Mouse (Mus musculus) CH12.LX (cell line): ENCODE data around the gene Gm11037. TPM values are rescaled to one million over a fixed set of nuclear protein-coding genes. Genes with fewer than 3 reads are reported as not detected.

Experiments
- DNase-seq: peaks from one replicate; pipeline ENCODE4 v3.0.0-alpha.2; 2013; ENCODE audit errors: extremely low read depth
- H3K27ac ChIP-seq: 2 replicates; pipeline ENCODE4 v1.5.1; 2012; ENCODE audit warnings: low read depth, mild to moderate bottlenecking, control low read depth, moderate library complexity; ENCODE audit not compliant: insufficient read depth
- H3K27me3 ChIP-seq: replicated peaks from 2 replicates; pipeline ENCODE3; 2012; ENCODE audit warnings: inconsistent platforms
- H3K36me3 ChIP-seq, 2 experiments: replicated peaks in 1 of 2; 2 replicates each; pipeline versions ENCODE3 to v1.6.1; 2012; ENCODE audit warnings: inconsistent platforms in 1 of 2, low read length in 1 of 2, mild to moderate bottlenecking in 1 of 2, mixed read lengths in 1 of 2, moderate library complexity in 1 of 2; ENCODE audit not compliant: control insufficient read depth in 1 of 2, insufficient read depth in 1 of 2
- H3K4me1 ChIP-seq, 2 experiments: 2 replicates each; pipeline ENCODE4 v1.6.1; 2012; ENCODE audit warnings: inconsistent platforms in 1 of 2, moderate library complexity in 1 of 2; ENCODE audit not compliant: insufficient read depth in 2 of 2, control insufficient read depth in 1 of 2
- H3K4me2 ChIP-seq: 2 replicates; pipeline ENCODE4 v1.6.1; 2012; ENCODE audit warnings: low read depth, mild to moderate bottlenecking, control low read depth; ENCODE audit not compliant: poor library complexity, insufficient read depth, severe bottlenecking
- H3K4me3 ChIP-seq, 3 experiments: fragments of 150-350 bp in 1 of 3; sonication (generic) in 1 of 3; replicated peaks in 1 of 3; 2 replicates each; pipeline versions ENCODE3 to v1.5.1; 2011 to 2012; ENCODE audit warnings: low read depth in 2 of 3, low read length in 2 of 3, mild to moderate bottlenecking in 2 of 3, moderate library complexity in 2 of 3, control low read depth in 1 of 3, improper control_type of control experiment in 1 of 3, inconsistent platforms in 1 of 3, mixed read lengths in 1 of 3; ENCODE audit not compliant: poor library complexity in 1 of 3
- H3K79me2 ChIP-seq: replicated peaks from 2 replicates; pipeline ENCODE4 v1.6.1; 2012; ENCODE audit warnings: mild to moderate bottlenecking, moderate library complexity; ENCODE audit not compliant: control insufficient read depth, poor library complexity, insufficient read depth, severe bottlenecking; ENCODE audit errors: extremely low read depth
- H3K9ac ChIP-seq: 2 replicates; pipeline ENCODE4 v1.6.1; 2012; ENCODE audit warnings: low read depth, mild to moderate bottlenecking, control low read depth, moderate library complexity; ENCODE audit not compliant: insufficient read depth
- H3K9me3 ChIP-seq: replicated peaks from 2 replicates; pipeline ENCODE3; 2012; ENCODE audit warnings: low read length, inconsistent platforms, mixed read lengths
- CHD1 ChIP-seq: IDR thresholded peaks from 2 replicates; pipeline ENCODE4 v1.6.1; 2012; ENCODE audit warnings: low read depth, low read length, improper control_type of control experiment, inconsistent platforms
- CTCF ChIP-seq, 2 experiments: IDR thresholded peaks in 1 of 2; conservative IDR thresholded peaks in 1 of 2; 2 replicates each; pipeline ENCODE4 v1.5.1; 2011 to 2012; ENCODE audit warnings: low read depth in 2 of 2, low read length in 2 of 2, improper control_type of control experiment in 1 of 2, inconsistent platforms in 1 of 2, mild to moderate bottlenecking in 1 of 2, moderate library complexity in 1 of 2
- GABPA ChIP-seq: IDR thresholded peaks from 2 replicates; pipeline ENCODE4 v1.6.1; 2012; ENCODE audit warnings: low read depth, low read length, improper control_type of control experiment, inconsistent platforms; ENCODE audit not compliant: insufficient replicate concordance
- HCFC1 ChIP-seq: IDR thresholded peaks from 2 replicates; pipeline ENCODE4 v1.6.1; 2012; ENCODE audit warnings: low read depth, mild to moderate bottlenecking, inconsistent platforms, low read length, improper control_type of control experiment
- JUN ChIP-seq: IDR thresholded peaks from 2 replicates; pipeline ENCODE4 v1.6.1; 2011; ENCODE audit warnings: low read depth, mild to moderate bottlenecking, low read length, improper control_type of control experiment, moderate library complexity; ENCODE audit not compliant: insufficient read depth
- KAT2A ChIP-seq: IDR thresholded peaks from 2 replicates; pipeline ENCODE4 v1.6.1; 2012; ENCODE audit warnings: low read length, improper control_type of control experiment, inconsistent platforms; ENCODE audit not compliant: insufficient replicate concordance
- MAFK ChIP-seq: IDR thresholded peaks from 2 replicates; pipeline ENCODE4 v1.6.1; 2011; ENCODE audit warnings: low read length, improper control_type of control experiment; ENCODE audit not compliant: insufficient replicate concordance
- MAX ChIP-seq: IDR thresholded peaks from 2 replicates; pipeline ENCODE4 v1.6.1; 2011; ENCODE audit warnings: low read length, improper control_type of control experiment
- MEF2A ChIP-seq: IDR thresholded peaks from 2 replicates; pipeline ENCODE4 v1.6.1; 2014; ENCODE audit warnings: low read depth, mild to moderate bottlenecking, inconsistent platforms, low read length, improper control_type of control experiment, borderline replicate concordance
- MXI1 ChIP-seq: IDR thresholded peaks from 2 replicates; pipeline ENCODE4 v1.6.1; 2011; ENCODE audit warnings: mild to moderate bottlenecking, low read depth, low read length, improper control_type of control experiment
- NELFE ChIP-seq: IDR thresholded peaks from 2 replicates; pipeline ENCODE4 v1.6.1; 2011; ENCODE audit warnings: low read depth, low read length, improper control_type of control experiment
- NRF1 ChIP-seq: IDR thresholded peaks from 2 replicates; pipeline ENCODE4 v1.6.1; 2014; ENCODE audit warnings: low read depth, mild to moderate bottlenecking, inconsistent platforms, low read length, improper control_type of control experiment, moderate library complexity
- POLR2A ChIP-seq: IDR thresholded peaks from 2 replicates; pipeline ENCODE4 v1.6.1; 2011; ENCODE audit warnings: low read depth, mild to moderate bottlenecking, improper control_type of control experiment, low read length
- POLR2AphosphoS2 ChIP-seq: IDR thresholded peaks from 2 replicates; pipeline ENCODE4 v1.6.1; 2011; ENCODE audit warnings: low read depth, low read length, improper control_type of control experiment
- SMC3 ChIP-seq: IDR thresholded peaks from 2 replicates; pipeline ENCODE4 v1.6.1; 2011; ENCODE audit warnings: low read depth, low read length, improper control_type of control experiment
- UBTF ChIP-seq: IDR thresholded peaks from 2 replicates; pipeline ENCODE4 v1.6.1; 2012; ENCODE audit warnings: low read depth, mild to moderate bottlenecking, inconsistent platforms, low read length, improper control_type of control experiment, moderate library complexity
- USF2 ChIP-seq: conservative IDR thresholded peaks from 2 replicates; pipeline ENCODE4 v1.6.1; 2011; ENCODE audit warnings: low read depth, low read length, improper control_type of control experiment
- ZC3H11A ChIP-seq: IDR thresholded peaks from 2 replicates; pipeline ENCODE4 v1.6.1; 2012; ENCODE audit warnings: low read depth, mild to moderate bottlenecking, inconsistent platforms, low read length, improper control_type of control experiment
- ZMIZ1 ChIP-seq: IDR thresholded peaks from 2 replicates; pipeline ENCODE4 v1.6.1; 2012; ENCODE audit warnings: low read depth, mild to moderate bottlenecking, inconsistent platforms, low read length, improper control_type of control experiment
- dilution Hi-C: fragments of 300-500 bp; cut with MboI; formaldehyde crosslinking; loops from 2 replicates; pipeline ENCODE4 v1.14.3; 2020; ENCODE audit warnings: low sequenced_read_pairs; ENCODE audit not compliant: extremely low pct_unique_long_range_greater_than_20kb, extremely low pct_ligation_motif_present
- in situ Hi-C: fragments of 300-500 bp; cut with MboI; formaldehyde crosslinking; loops from 3 replicates; pipeline ENCODE4 v1.14.3; 2019; ENCODE audit warnings: low sequenced_read_pairs, low pct_ligation_motif_present, low pct_unique_long_range_greater_than_20kb, mixed read lengths
- polyA plus RNA-seq: library from polyadenylated mRNA; unstranded; fragments of >175 nt; gene quantifications from 2 replicates; pipeline ENCODE4 v1.2.1, GENCODE M21; 2012; ENCODE audit warnings: low read depth; ENCODE audit not compliant: insufficient read length
- total RNA-seq, 2 experiments: library from RNA; depleted of rRNA; stranded (reverse); fragments of 300-350 nt in 1 of 2; fragments of >200 nt in 1 of 2; gene quantifications; 2 replicates each; pipeline ENCODE4 v1.2.3; 2012 to 2014

Gene Gm11037
- total and polyA plus RNA-seq, 3 experiments, result not detected

DNA sequence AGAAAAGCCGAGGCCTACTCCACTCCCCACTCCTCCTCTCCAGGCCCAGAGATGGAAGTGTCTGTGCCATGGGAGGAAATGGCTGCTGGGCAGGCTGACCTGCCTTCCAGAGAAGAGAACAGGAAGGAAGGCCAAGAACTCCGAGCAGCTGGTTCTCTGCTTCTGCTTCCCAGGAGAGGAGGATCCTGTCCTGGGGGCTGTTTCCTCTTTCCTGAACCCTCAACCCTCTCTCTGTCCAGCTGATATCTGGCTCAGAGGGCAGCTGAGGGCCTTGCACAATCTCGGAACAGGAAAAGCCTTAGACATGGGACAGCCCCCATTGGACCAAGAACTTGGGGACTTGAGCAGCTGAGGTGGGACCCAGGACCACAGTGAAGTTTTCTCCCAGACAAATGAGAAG, 42.4 kb upstream of the Gm11037 start:
- H3K4me3 ChIP-seq, result no peak overlapping the region
- H3K27ac ChIP-seq, result no peak overlapping the region
- dilution Hi-C loops, result no loop called here
- H3K4me1 ChIP-seq, result peaks cover 0 to 4% of the 10 kb centered on the region in 2 experiments; a peak in 2 of 4 replicates
- no peaks in the 10 kb centered on the region for H3K36me3 ChIP-seq
- H3K27me3 ChIP-seq, result peaks cover 3% of the 10 kb centered on the region
- no peak overlapping the region for H3K4me2 ChIP-seq
- in situ Hi-C loops, result loop anchor here (5.0 to 25.0 kb wide), 3 partner anchors 71 to 421 kb away; partner anchors contain the start of gene 1700037H04Rik
- H3K9ac ChIP-seq, result no peak overlapping the region
- no peak for DNase-seq
- TF ChIP-seq CHD1 (no peak), MAX (no peak), SMC3 (no peak), MAFK (no peak), JUN (no peak), HCFC1 (no peak), NRF1 (no peak), POLR2A (no peak), ZMIZ1 (no peak), POLR2AphosphoS2 (no peak), ZC3H11A (no peak), USF2 (no peak)
- H3K9me3 ChIP-seq, result no peaks in the 10 kb centered on the region
- no peaks in the 10 kb centered on the region for H3K79me2 ChIP-seq

DNA sequence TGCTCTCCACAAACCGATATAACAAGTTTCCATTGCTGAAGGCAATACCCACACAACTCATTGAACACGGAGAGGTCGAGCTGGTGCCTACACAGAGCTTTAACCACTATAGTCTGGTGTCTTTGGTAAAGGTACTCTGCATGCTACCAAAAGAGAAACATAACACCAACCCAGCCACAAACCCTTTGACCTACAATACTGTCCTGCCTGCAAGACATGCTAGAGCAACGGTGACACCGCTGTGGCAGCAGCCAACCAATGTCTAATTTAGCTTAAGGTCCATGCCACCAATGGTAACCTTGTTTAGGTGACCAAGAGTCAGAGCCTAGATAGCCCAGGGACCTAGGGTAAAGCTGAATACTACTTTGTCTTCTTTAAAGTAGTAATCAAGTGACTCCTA, 39.7 kb upstream of the Gm11037 start:
- in situ Hi-C loops, result loop anchor here (5.0 to 25.0 kb wide), 3 partner anchors 69 to 419 kb away; partner anchors contain the start of gene 1700037H04Rik

More for the DNA sequence above, 39.7 kb upstream of the Gm11037 start:
- no peaks in the 10 kb centered on the region for H3K79me2 ChIP-seq
- dilution Hi-C loops, result no loop called here
- peaks cover 2 to 4% of the 10 kb centered on the region in 2 experiments; a peak in 3 of 4 replicates for H3K4me1 ChIP-seq
- H3K4me2 ChIP-seq, result no peak overlapping the region
- H3K27me3 ChIP-seq, result peaks cover 3% of the 10 kb centered on the region
- H3K9ac ChIP-seq, result no peak overlapping the region
- no peak overlapping the region for H3K4me3 ChIP-seq
- no peaks in the 10 kb centered on the region for H3K36me3 ChIP-seq
- no peak overlapping the region for H3K27ac ChIP-seq
- TF ChIP-seq SMC3 (no peak), GABPA (no peak), MEF2A (no peak), POLR2AphosphoS2 (no peak), ZC3H11A (no peak), UBTF (no peak), MAFK (no peak), MXI1 (no peak), KAT2A (no peak), CTCF (conservative IDR thresholded peaks at IDR 0.05 in 1 of 2, IDR thresholded peaks at IDR 0.05 in 1 of 2; ENCODE audit: low read depth in 2 of 2, low read length in 2 of 2) (no peak), MAX (no peak), NELFE (no peak)
- DNase-seq, result no peak
- H3K9me3 ChIP-seq, result no peaks in the 10 kb centered on the region
